Mouse (Mus musculus) embryo, embryonic 10.5 days (tissue): ENCODE results near the gene C130032M10Rik.

ENCODE experiments used
- DNase-seq: peaks from one replicate; pipeline ENCODE4 v3.0.0-alpha.2; 2015; ENCODE audit warnings: low spot score

The C130032M10Rik gene

DNA sequence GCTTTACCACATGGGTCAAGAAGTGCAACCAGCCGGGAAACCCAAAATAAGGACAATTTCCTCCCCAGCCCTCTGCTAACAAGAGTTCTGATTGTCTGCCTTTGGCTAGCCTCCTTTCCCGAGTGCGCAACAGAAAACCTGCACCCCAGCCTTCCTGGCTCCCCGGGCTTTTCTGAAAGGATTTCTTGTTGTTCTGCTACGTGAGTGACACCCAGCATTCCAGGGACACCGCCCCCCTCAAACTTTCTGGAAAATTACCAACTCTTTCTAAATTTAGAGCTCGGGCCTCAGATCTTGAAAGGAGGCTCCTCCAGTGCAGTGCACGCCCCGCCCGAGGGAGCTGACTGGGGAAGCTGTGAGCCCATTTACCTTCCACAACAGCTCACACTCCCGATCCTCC, at the start of gene C130032M10Rik:
Gene C130032M10Rik (plus strand): TSS at position 334 of the 400 bp plus-strand sequence.
- no peak for DNase-seq

DNA sequence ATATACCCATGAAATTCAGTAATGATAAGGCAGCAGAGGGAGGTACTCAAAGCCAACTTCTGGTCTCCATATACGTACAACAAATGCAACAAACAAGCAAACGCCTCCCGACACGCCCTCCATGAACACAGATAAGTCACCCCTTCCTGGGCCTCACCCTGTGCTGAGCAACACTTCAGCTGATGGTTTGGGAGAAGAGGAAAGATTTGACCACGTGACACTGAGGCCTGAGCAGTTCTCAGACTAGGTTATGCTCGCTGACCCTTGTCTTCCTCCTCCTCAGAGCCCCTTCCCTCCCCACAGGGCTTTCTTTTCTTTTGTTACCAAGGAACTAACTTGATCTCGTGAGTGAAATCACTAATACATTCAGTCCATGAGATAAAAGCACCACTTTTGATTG, 48.6 kb upstream of the C130032M10Rik start:
- peak; percentile 8 for DNase-seq

DNA sequence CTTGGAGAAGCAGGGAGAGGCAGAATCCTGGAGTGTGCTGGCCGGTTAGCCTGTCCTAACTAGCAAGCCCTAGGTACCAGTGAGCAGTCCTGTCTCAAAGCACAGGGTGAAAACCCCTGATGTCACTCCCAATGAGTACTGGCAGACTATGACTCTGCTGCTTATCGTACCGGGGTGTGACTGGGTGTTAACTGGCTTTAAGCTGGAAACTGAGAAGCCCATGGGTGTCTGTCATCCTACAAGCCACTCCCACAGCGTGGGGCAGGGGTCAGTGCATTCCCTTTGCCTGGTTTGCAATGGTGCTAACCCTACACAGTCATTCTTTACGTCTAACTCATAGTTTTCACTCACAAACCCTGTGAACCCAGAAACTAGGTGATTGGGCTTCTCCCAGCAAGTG, 47.3 kb upstream of the C130032M10Rik start:
- DNase-seq: no peak

DNA sequence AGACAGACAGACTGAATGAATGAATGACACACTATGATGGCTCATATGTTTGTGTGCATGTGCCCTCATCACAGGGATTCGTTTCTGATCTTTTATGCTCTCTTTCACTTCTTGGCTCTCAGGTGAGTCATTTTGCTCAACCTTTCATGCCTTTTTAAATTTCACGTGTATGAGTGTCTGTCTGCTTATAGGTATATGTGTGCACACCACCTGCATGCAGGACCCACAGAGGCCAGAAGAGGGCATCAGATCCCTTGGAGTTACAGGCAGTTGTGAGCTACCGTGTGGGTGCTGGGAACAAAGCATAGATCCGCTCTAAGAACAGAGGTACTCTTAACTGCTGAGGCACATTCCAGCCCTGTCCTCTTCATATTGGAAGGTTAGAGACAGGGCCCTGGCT, 46.8 kb upstream of the C130032M10Rik start:
- DNase-seq: no peak

DNA sequence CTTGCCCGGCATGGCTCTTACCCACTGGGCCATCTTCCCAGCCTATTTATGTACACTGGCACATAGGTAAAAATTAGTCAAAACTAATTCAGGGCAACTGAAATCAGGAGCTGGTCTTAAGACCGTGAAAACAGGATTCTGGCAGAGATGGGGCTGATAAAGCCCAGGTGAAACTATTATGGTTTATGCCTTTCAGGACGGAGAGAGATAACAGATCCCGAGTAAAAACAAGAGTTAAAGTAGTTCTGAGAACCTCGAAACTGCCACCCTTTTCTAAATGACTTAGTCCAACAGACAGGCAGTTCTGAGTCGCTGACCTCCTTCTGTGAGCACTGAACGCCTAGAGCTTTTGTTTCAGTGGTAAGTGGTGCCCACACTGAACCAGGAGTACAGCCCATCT, 43.6 kb upstream of the C130032M10Rik start:
- DNase-seq: no peak

DNA sequence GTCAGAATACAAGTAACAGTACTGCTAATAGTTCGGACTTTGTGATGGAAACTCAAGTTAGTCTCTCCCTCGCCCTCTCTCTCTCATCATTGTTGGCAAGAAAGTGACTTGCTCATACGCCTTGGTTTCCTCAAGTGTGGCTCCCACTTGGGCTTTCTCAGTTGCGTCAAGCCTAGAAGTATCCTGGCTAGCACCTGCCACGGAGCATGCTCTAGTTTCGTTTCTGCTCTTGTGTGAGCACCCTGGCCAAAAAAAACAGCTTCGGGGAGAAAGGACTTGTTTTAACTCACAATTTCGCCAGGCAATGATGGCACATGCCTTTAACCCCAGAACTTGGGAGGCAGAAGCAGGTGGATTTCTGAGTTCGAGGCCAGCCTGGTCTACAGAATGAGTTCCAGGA, 38.5 kb upstream of the C130032M10Rik start:
- no peak for DNase-seq

DNA sequence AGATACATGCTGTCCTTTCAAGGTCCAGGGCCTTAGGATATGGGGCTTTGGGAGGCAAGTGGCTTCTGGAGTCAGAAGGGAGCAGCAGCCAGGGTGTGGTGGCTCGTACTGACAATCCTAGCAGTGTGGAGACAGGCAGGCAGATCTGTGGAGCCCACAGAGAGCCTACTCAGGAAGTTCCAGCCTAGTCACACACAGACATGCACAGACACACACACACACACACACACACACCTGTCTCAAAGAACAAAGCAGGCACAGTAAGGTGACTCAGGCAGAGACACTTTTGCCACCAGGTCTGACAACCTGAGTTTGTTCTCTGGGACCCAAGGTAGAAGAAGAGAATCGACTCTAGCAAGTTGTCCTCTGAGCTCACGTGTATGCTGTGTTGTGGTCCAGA, 34.6 kb upstream of the C130032M10Rik start:
- DNase-seq: no peak

DNA sequence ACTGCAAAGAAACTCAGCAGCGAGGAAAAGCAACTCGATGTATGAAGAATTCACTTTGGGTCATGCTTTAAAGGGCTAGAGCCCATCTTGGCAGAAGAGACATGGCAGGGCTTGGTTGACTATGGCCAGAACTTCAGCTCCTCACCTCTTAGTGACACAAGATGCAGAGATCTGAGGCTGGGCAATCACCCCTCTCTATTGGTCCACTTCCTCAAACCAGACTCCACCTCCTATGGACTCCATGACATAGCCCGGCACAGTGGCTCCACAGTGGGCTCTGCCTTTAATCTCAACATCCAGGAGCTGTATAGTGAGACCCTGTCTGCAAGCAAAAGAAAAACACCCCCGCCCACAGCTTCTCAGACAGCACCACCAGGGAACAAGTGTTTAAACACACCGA, 30.7 kb upstream of the C130032M10Rik start:
- no peak for DNase-seq

DNA sequence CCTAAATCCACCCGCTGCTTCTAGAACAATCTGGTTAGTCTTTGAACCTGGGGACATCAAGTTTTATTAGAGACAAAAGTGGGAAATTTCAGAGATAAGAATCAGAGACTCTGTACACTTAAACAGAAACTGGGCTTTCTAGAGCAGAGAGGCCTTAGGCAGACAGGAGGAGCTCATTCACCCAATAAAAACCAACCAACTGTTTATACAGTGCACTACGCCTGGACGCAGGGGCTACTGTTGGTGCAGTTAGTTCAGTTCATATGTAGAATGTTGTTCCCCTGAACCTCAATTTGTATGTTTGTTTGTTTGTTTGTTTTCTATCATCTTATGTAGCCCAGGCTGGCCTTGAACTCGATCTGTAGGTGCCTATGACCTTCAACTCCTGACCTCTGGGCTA, 28.7 kb upstream of the C130032M10Rik start:
- DNase-seq: no peak

DNA sequence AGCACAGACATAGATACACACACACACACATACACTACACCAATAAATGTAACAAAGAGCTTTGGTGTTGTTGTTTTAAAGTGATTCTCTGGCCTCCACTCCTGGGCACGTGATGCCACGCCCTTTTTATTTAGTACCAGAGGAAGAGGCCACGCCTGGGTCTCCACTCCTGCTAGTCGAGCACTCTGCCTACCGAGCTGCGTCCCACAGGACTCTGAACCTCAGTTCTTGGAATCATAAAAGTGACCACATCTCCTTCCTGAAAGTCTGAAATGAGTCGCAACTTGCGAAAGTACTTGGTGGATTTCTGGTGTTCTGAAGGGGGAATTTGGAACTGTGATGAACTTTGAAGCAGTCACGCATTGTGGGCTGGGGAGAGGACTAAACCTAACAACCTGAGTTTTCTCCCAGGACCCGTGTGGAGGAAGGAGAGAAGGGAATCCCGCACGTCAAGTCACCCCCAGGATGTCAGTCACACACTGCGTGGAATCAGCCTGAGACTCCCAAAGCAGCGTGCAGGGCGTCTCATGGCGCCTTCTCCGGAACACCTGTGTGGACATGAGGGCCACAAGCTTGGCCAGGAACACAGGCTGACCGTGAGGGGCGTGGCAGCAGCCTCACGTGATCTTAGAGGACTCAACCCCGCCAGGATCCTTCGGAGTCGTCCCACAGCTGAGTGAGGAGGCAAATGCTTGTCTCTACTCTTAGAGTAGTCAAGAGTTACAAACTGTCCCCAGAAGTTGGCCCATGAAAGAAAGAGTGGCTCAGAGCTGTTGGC, 27.8 kb upstream of the C130032M10Rik start:
- DNase-seq: no peak

DNA sequence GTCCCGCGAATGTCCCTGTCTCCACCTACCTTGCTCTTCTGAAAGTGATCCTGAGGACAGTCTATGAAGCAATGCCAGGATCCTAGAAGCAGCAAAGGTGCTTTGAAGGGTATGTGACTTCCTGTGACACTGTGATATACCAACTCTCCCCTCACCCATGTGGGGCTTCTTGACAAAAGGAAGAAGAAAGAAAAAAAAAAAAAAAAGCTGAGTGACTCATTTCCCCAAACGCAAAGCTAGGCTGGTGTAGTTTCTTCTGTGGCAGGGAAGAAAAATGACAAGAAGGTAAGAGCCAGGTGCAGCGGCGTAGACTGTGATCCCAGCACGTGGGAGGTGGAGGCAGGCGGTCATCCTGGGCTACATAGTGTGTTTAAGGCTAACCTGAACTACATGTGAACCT, 19.0 kb upstream of the C130032M10Rik start:
- DNase-seq: no peak

DNA sequence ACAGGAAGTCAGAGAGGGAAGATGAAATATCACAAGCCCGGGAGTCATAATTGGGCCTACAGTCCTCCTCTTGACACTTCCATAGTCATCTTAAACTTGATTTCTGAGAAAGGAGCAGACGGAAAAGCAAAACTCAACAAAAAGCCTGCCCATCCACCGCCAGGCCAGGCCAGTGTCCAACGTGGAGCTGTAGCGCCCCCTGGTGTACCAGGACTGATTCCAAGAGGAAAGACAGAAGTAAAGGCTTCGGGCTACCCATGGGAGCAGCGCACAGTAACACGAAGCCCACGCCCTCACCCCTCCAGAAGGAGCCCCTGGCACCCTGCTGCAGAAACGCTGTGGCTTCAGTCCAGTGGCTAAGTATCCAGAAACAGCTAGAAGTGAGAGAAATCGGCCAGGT, 17.3 kb upstream of the C130032M10Rik start:
- DNase-seq: peak; percentile 96

DNA sequence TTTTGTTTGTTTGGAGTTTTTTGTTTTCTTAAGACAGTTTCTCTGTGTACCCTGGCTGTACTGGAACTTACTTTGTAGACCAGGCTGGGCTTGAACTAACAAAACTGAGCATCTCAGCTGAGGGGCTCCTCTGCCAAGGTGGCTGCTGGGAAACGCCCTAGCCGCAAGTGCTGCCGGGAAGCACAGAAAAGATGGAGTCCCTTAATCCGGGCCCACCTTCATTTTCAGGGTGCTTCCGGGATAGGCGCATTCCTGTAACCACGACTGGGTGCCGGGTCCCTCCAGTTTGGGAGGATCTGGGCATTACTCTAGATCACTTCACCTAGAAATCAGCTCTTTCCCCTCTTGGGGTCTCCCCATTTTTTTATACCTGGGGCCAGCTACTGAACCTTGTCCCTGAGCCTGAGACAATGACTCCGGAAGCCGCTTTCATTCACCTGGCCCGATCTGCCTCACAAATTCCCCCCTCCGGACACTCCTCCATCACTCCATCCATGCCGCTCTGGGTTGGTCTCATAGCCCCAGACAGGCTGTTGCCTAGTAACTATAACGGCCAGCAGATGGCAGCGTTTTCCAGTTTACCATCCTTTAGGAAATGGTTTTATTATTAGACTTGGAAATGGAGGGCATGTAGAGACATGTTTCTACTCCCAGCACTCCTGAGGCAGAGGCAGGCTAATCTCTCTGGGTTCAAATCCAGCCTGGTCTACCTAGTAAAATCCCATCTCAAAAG, 15.5 kb upstream of the C130032M10Rik start:
- DNase-seq: peak; percentile 89

DNA sequence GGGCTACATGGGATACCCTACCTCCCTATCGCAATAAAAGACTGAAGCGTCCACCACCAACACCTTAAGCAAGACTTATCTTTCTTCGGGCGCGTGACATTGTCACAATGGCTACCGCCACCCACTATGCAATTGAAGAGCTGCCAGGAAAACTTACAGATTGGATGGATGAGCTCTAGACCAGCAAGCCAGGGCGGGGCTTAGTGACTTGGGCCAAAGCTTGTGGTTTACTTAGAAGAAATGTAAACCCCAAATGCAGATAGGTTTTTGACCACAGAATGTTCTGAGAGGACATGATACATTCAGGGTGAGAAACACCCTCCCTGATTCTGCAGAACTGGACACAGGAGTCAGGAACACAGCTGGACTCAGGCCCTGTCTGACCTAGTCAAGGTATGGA, 14.4 kb upstream of the C130032M10Rik start:
- no peak for DNase-seq

DNA sequence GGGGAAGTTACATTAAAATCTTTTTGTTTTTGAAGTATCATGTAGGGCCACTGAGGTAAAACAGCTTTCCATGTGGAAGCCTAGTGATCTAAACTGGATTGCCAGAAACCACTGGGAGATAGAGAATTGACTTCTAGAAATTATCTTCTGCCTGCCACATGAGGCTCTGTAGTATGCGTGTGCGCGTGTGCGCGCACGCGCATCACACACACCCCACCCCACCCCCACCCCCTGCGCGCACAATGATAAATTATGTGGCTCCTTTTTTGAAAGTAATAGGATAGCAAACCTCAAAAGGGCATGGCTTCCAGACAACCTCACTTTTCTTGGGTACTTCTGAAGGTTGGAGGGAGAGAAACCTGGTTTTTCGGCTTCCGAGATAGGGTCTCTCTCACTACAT, 13.6 kb upstream of the C130032M10Rik start:
- DNase-seq: no peak

DNA sequence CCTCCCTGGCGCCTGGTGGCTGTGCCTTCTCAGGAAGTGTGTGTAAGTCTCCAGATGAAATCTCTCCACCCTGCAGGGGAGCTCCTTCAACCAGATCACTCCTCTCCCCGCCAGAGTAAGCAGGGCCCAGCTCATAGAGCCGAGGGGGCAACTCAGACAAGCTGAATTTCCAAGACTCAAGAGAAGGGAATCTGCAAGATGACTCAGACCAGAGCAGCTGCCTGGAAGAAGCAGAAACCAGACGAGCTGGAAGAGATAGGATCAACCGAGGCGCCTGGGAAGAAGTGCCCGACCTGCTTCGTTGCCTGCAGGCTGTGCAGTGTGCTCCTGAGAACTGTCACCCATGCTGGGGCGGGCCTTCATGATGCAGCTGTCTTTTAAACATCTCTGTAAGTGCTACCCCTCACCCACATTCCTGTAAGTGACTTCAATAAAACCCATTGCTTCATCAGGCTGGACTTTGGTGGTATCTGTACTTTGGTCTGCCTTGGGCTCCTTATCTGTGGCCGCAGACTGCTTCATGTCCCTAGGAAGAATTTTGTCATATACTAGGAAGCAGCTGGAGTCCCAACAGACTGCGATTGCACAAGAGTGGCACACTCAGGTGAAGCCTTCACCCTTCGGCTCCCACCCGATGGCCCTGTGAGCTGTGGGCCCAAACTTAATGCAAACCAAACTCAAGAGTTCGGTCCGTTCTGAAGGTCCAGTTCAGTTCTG, 12.6 kb upstream of the C130032M10Rik start:
- DNase-seq: no peak

DNA sequence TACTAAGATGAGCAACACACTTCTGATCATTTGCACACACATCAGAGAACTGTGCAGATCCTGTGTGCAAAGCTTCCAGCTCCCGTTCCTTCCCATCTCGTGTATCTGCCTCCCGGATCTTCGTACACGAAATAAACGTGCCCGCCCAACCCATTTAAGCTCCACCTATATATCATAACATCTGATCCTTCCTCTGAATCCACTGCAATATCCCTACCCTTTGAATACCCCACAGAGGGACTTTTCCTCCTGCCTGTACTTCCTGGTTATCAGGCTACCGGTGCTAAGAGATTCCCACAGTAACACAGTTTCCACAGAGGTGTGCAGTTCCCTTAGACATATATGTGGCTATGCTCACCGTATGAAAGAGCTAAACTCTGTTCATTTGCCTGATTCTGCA, 10.7 kb upstream of the C130032M10Rik start, which contains the start of gene Ccr4:
Gene Ccr4 (minus strand): TSS at position 101 of the 400 bp plus-strand sequence.
- no peak for DNase-seq

DNA sequence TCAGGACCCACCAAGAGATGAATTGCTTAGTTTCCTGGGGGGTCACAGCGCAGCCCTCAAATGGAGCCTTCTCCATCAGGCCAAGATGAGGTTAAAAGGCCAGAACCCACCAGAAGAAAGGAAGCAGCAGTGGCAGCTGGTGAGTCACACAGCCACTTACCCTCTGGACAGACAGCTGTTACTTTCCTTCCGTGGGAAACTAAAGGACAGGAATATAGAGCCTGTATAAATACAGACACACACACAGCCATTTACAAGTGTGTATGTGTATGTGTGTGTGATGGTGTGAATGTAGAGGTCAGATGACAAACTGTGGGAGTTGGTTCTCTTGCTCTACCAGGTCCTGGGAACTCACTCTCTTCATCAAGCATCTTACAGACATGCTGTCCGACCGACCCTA, 8.9 kb upstream of the C130032M10Rik start:
- no peak for DNase-seq

DNA sequence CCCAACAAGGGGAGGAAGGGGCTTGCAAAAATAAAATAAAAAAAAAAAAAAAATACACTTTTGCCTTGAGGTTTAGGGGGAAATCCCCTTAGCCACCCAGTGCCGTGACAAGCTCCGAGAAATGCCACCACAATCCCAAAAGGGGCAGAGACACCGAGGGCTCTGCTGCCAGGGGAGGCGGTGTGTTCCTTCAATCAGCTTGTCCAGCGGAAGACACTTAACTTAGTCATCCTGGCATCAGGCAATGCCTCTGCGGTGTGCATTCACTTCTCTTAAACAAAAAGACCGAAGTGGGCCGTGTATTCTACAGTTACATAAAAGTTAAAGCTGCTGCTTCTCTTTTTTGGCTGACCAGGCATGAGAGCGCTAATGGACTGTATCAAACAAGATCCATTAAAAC, 8.1 kb upstream of the C130032M10Rik start:
- DNase-seq: no peak

DNA sequence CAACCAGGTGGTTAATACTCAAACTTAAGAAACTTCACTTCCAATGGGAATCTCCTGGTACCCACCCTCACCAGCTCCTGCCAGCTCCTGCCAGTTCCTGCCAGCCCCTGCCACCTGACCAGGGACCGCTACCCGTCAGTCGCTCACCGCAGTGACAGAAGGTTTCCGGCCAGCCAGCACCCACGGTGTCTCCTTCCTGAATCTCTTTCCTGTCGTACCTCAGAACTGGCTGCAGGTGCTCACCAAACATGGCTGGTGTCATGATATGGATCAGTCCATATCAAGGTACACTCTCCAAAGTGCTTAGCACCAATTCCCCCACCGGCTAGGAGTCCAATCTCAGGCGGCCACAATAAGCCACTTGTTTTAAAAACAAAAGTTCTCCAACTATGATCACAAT, 5.7 kb upstream of the C130032M10Rik start:
- DNase-seq: no peak

DNA sequence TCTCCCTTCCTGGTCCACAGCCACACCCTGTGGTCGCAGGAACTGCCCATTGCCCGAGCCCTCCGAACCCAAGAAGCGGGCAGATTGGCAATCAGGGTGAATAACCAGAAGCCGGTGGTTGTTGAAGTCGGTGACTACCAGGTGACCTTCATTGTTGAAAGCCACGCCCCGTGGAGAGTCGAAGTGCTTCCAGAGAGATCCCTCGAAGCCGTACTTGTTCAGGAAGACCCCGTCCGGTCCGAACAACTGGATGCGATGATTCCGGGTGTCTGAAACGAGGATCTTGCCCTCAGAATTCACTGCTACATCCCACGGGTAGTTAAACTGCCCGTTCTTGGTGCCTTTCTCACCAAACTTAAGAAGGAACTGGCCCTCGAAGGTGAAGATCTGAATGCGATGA, 2.7 kb upstream of the C130032M10Rik start:
- DNase-seq: no peak

DNA sequence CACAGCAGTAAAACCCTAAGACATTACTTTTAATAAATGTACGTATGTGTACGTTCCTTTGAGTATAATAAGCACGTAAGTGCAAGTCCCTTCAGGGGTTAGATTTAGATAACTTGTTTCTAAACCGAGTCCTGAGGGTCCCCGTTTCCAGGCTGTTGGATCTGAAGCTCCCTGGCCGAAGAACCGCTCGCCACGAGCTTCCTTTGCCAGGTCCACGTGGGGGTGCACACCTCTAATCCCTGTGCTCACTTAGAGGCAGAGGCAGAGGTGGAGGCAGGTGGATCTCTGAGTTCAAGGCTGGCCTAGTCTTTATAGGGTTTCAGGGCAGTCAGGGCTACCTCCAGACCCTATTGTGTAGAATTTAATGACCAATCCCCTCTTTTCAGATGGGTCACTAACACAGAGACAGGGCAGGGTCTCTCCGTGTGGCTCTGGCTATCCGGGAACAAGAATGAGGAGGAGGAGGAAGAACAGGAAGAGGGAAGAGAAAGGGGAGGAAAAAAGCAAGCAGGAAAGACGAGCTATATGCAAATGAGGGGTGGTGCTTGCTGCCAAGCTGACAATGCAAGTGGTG, 2.5 kb downstream of the C130032M10Rik start:
- DNase-seq: no peak
